Mouse (Mus musculus) forebrain, embryonic 12.5 days (tissue): ENCODE results near the gene Dedd. TPM values are rescaled to one million over a fixed set of nuclear protein-coding genes. Genes with fewer than 3 reads are reported as not detected.

Source experiments
- ATAC-seq: fragments of 200-750 bp; cut with Nextera tagmentation; 2 replicates; pipeline ENCODE4 v1.8.0; 2017; ENCODE audit warnings: moderate TSS enrichment; ENCODE audit not compliant: low FRiP score
- H3K27ac ChIP-seq: fragments of 300-500 bp; sonication (generic); 2 replicates; pipeline ENCODE4 v1.5.1; 2016; ENCODE audit warnings: mild to moderate bottlenecking
- H3K27me3 ChIP-seq: fragments of 300-500 bp; sonication (generic); 2 replicates; pipeline ENCODE4 v1.6.1; 2016; ENCODE audit warnings: mild to moderate bottlenecking
- H3K36me3 ChIP-seq: fragments of 300-500 bp; sonication (generic); replicated peaks from 2 replicates; pipeline ENCODE4 v1.6.1; 2016; ENCODE audit warnings: mild to moderate bottlenecking
- H3K4me1 ChIP-seq: fragments of 300-500 bp; sonication (generic); 2 replicates; pipeline ENCODE4 v1.6.1; 2016
- H3K4me2 ChIP-seq: fragments of 300-500 bp; sonication (generic); 2 replicates; pipeline ENCODE4 v1.6.1; 2016; ENCODE audit warnings: mild to moderate bottlenecking, moderate library complexity
- H3K4me3 ChIP-seq: fragments of 300-500 bp; sonication (generic); replicated peaks from 2 replicates; pipeline ENCODE4 v1.5.1; 2016; ENCODE audit warnings: mild to moderate bottlenecking
- H3K9ac ChIP-seq: fragments of 300-500 bp; sonication (generic); 2 replicates; pipeline ENCODE4 v1.6.1; 2016; ENCODE audit warnings: mild to moderate bottlenecking
- H3K9me3 ChIP-seq: fragments of 300-500 bp; sonication (generic); 2 replicates; pipeline ENCODE4 v1.6.1; 2016
- WGBS: fragments of 180-500 bp; shearing (Covaris S2); methylation state at CpG from one replicate; pipeline ENCODE4 v1.1.7; 2016; 5-methylcytosine and 5-hydroxymethylcytosine counted together
- polyA plus RNA-seq: library from polyadenylated mRNA; unstranded; fragments of >200 nt; fragmentation: Nextera tagmentation; extraction: Ambion mirVana; gene quantifications from 2 replicates; pipeline ENCODE4 v1.2.1, GENCODE M21; 2016

Dedd gene
- polyA plus RNA-seq, result 48.5 and 51.0 TPM in 2 replicates

DNA sequence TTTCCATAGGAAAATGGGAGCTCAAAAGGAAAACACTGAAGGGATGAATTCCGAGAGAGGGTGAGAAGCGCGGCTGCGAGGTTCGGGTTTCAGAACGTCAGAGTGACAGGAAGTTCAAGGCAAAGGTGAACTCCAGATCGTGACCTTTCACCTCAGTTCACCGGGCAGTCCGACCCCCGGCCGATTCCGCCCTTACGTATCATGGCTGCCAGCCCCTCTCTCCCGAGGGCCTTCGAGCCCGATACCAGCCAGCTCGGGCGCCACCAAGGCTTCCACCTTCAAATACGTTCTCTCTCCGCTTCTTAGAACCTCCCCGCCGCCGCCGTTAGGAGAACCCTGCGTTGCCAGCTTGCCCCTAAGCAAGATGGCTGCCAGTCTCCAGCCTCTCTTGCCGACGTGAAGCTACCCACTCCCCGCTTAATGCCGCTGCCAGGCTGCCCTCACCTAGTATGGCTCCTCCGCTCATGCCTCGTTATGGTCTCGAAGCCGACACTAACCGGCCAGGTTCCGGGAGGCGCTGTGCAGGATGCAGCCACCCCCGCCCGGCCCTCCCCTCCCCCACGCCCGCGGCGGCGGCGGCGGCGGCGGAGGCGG is at the start of gene Dedd:
Dedd (plus strand) TSS at position 307 of the 594 bp plus-strand sequence.
- H3K27me3 ChIP-seq, result no peaks in the 10 kb centered on the region
- H3K4me1 ChIP-seq, result peaks cover 45% of the 10 kb centered on the region
- no peaks in the 10 kb centered on the region for H3K9me3 ChIP-seq
- H3K9ac ChIP-seq, result peak within 1 kb of the TSS; percentile 92
- 1% methylated on average over 41 of the region's 48 CpGs for WGBS
- H3K4me3 ChIP-seq, result peak within 1 kb of the TSS; percentile 76
- H3K36me3 ChIP-seq, result peaks cover 9% of the 10 kb centered on the region; the same call in 1 of the 2 replicates
- peak; percentile 96 for ATAC-seq
- H3K4me2 ChIP-seq, result peak within 1 kb of the TSS; percentile 85
- peak within 1 kb of the TSS; percentile 99 for H3K27ac ChIP-seq

DNA sequence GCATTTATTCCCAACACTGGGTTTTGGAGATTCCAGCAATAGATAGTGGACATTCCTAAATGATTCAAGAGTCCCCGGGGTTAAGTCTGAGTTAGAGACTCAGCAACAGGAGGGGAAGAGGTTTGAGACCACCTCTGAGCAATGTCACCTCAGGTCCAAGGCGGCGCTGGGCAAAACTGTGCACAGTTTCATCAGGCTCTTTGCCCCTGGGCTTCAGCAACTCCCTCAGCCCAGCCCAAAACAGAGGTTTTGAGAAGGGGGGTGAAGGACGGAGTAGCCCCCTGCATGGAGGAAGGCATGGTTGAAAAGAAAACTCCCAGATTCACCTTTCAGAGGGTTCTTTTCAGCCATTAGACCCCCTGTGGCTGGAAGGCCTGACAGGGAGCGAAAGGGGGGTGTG is 49.2 kb upstream of the Dedd start:
- peaks cover 63% of the 10 kb centered on the region for H3K36me3 ChIP-seq
- no peak overlapping the region for H3K27ac ChIP-seq
- no peak for ATAC-seq

DNA sequence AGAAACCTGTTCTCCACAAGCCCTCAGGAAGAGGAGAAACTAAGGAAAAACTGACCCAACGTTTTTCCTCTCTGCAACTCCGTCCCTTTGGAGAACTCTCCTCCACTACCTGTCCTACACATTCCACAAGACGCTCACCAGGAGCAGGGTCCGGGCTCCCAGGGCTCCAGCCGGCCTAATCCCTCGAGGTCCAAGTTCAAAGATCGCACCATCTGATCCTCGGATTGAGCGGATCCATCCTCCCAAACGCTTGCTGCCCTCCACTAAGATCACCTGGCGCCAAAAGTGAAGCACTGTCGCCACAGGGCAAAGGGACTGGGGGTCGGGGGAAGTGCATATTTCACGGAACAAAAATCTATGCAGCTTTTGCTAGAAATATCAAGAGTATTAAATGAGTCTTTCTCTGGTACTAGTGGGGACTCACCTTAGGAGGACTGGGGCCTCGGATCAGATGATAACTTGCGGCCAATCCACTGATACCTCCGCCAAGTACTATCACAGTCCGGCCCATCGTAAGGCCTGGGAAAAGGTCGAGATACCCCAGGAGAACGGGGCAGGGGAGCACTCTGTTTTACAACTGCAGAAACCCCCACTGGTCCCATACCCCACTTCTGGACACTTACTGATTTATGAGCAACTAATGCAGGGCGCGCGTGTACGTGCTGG is 48.6 kb upstream of the Dedd start:
- ATAC-seq, result peak; percentile 12; the same call in 1 of the 2 replicates

More for the DNA sequence above, 49.2 kb upstream of the Dedd start:
- Histone ChIP-seq H3K9me3 (no peaks in the 10 kb centered on the region), H3K9ac (peak overlapping the region; percentile 78), H3K27me3 (no peaks in the 10 kb centered on the region), H3K4me3 (peak overlapping the region; percentile 64), H3K4me2 (peak overlapping the region; percentile 90), H3K4me1 (peaks cover 23% of the 10 kb centered on the region)
- 62% methylated on average over 5 of the region's 5 CpGs for WGBS

DNA sequence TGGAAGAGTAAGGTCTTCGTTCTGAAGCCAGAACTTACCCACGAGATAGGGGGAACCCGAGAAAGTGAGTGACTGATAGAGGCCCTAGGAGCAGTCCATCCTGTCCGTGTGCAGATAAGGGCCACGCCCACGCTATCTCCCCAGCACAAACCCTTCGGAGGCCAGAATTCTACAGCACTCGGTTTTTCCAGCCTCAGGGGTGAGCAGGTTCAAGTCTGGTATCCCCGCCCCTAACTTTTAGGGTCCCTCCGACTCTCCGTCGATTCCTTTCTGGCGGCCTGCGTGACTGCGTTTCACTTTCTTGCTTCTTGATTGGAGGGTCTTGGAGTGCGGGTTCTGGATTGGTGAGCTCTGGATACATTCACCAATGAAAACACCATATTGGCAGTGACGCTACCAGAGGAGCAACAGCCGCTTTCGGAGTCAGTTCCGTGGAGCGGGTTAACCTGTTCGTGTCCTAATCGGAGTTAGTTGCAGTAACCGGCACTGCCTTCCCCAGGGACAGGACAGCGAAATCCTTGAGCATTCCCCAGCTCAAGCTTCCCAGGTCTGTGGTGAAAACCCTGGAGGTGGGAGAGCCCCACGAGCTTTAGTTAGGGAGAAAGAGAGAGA is 47.9 kb upstream of the Dedd start, which contains the start of gene Ppox:
Ppox (minus strand) TSS at position 271 of the 612 bp plus-strand sequence.
- peaks cover 63% of the 10 kb centered on the region for H3K36me3 ChIP-seq
- peak within 1 kb of the TSS; percentile 64 for H3K4me3 ChIP-seq
- peak; percentile 99 for ATAC-seq
- WGBS, result under 1% methylated on average over 26 of the region's 26 CpGs
- peak within 1 kb of the TSS; percentile 78 for H3K9ac ChIP-seq
- no peaks in the 10 kb centered on the region for H3K27me3 ChIP-seq
- no peaks in the 10 kb centered on the region for H3K9me3 ChIP-seq
- peak within 1 kb of the TSS; percentile 90 for H3K4me2 ChIP-seq
- H3K4me1 ChIP-seq, result peaks cover 31% of the 10 kb centered on the region
- H3K27ac ChIP-seq, result peak within 1 kb of the TSS; percentile 79

More for the DNA sequence above, 48.6 kb upstream of the Dedd start:
- Histone ChIP-seq H3K9me3 (no peaks in the 10 kb centered on the region), H3K4me2 (peak overlapping the region; percentile 90), H3K36me3 (peaks cover 63% of the 10 kb centered on the region), H3K27ac (0 out of 2 replicates have a peak overlapping the region, but pooled peaks have one; percentile 20), H3K9ac (peak overlapping the region; percentile 78), H3K4me3 (peak overlapping the region; percentile 64), H3K27me3 (no peaks in the 10 kb centered on the region), H3K4me1 (peaks cover 25% of the 10 kb centered on the region)
- WGBS, result under 1% methylated on average over 25 of the region's 25 CpGs

DNA sequence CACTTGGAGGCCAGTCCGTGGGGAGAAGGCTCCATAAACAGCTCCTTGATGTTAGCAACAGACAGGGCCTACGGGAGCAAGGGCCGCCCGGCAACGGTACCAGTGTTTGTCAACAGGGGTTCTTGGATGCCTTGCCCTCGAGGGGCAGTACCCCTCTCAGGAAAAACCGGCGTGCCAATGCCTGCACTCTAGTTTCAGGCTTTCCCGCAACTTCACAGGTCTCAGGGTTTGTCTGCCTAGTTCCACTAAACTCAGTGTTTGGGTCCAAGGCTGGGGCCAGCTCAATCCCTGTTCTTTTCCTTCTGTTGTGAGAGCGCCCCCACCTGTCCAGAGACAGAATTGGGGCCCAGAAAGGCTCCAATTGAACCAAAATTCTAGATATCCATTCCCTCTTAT is 47.4 kb upstream of the Dedd start:
- 0% methylated on average over 10 of the region's 10 CpGs for WGBS

DNA sequence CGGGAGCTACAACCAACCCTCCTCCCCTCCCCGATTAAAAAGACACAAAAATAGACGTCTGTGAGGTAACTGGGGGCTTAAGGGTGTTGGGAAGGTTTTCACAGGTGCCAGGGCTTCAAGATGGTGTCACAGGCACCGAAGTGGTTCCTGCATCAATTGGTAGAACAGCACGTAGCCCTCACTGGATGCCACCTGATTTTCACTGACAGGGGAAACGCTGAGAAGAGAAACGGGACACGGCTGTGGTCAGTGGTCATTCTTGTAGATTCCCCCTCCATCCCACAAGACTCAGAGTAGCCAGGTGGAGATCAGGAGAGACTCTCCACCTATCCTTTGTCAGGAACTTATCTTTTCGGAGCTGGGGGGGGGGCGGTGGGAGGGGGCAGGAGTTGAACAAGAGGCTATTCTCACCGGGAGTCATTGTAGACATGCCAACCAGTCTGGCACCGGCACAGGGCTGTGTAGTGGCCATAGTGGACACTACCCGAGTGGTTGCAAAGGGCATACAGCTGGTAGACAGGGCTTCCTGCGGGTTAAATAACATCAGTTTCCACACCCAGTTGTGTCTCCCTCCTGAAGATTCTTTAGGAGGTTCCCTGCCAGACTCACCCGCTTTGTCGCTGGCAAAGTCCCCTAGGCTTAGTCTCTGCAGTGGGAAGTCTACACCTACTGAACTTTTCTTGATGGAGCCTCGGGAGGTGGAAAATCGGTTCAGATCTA is 46.7 kb upstream of the Dedd start:
- no peak overlapping the region for H3K4me3 ChIP-seq
- no peaks in the 10 kb centered on the region for H3K9me3 ChIP-seq
- peaks cover 43% of the 10 kb centered on the region for H3K4me1 ChIP-seq
- H3K9ac ChIP-seq, result 0 out of 2 replicates have a peak overlapping the region, but pooled peaks have one; percentile 49
- WGBS, result 85% methylated on average over 18 of the region's 18 CpGs
- H3K27ac ChIP-seq, result no peak overlapping the region
- peaks cover 57% of the 10 kb centered on the region for H3K36me3 ChIP-seq
- ATAC-seq, result no peak
- H3K27me3 ChIP-seq, result no peaks in the 10 kb centered on the region
- peak overlapping the region; percentile 90 for H3K4me2 ChIP-seq

More for the DNA sequence above, 47.4 kb upstream of the Dedd start:
- no peaks in the 10 kb centered on the region for H3K9me3 ChIP-seq
- H3K4me3 ChIP-seq, result peak overlapping the region; percentile 64
- peak overlapping the region; percentile 90 for H3K4me2 ChIP-seq
- H3K4me1 ChIP-seq, result peaks cover 36% of the 10 kb centered on the region
- ATAC-seq, result peak; percentile 40
- H3K27me3 ChIP-seq, result no peaks in the 10 kb centered on the region
- peak overlapping the region; percentile 49 for H3K9ac ChIP-seq
- peaks cover 63% of the 10 kb centered on the region for H3K36me3 ChIP-seq
- peak overlapping the region; percentile 79 for H3K27ac ChIP-seq

DNA sequence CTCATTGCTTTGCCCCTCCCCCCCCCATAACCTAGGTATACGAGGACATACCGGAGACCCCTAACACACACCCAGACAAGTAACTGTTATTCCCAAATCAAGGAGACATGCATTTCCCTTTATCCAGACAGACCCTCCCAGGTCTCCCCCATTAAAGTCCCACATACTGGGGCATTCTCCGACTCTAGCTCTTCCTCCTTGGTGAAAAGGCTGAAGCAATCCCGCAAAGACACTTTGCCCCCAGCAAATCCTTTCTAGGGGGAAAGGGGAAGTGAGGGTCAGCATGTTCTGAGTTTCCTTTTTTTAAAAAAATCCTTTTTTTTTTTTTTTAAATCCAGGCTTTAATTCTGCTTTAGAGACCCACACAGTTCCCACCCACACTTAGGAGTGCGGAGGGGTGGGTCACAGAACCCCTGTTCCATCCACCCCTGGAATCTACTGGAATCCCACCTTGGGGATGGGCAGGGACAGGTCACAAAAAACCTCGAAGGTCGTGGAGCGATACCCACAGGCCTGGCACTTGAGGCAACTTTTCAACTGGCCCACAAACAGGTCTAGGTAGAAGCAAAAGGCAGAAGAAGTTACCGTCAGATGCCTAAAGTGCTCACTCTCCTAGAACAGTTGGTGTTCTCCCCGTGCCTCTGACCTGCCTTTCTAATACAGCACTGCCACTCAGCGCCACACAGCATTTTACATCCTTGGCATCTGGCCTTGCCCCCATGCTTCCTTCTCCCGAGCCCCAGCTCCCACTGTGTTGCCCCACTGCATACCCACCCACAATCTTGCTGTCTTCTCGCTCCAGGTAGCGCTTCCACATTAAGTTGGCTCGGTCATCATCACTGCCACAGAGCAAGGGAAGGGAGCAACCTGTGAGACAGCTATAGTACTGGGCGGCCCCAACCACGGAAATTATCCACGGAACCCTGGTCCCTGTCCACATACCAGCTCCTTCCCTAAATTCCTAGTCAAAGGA is 45.5 kb upstream of the Dedd start:
- Histone ChIP-seq H3K9me3 (no peaks in the 10 kb centered on the region), H3K36me3 (peaks cover 47% of the 10 kb centered on the region), H3K4me3 (no peak overlapping the region), H3K4me2 (no peak overlapping the region), H3K4me1 (peaks cover 50% of the 10 kb centered on the region), H3K27ac (no peak overlapping the region), H3K27me3 (no peaks in the 10 kb centered on the region), H3K9ac (no peak overlapping the region)
- no peak for ATAC-seq
- WGBS, result 92% methylated on average over 18 of the region's 18 CpGs

DNA sequence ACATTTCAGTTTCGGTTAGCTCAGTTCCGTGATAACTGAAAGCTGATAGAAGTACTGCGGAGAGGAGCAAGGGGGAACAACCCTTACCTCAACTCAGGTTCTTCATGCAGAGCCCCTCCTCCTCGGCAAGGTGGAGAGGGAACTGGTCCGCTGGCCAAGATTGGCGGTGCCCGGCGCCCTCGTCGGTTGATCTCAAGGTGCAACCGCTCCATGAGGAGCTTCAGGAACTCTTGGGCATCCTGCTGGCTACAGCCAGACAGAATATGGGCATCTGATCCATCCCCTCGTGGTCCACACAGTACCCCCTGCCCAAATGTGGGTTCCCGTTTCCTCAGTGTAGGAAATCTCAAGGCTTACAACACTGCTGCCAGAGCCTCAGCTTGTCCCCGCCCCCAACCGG is 44.5 kb upstream of the Dedd start:
- Histone ChIP-seq H3K9me3 (no peaks in the 10 kb centered on the region), H3K27me3 (no peaks in the 10 kb centered on the region), H3K9ac (no peak overlapping the region), H3K4me1 (peaks cover 49% of the 10 kb centered on the region), H3K4me2 (no peak overlapping the region), H3K27ac (no peak overlapping the region), H3K36me3 (peaks cover 53% of the 10 kb centered on the region), H3K4me3 (no peak overlapping the region)
- WGBS, result 90% methylated on average over 15 of the region's 15 CpGs
- no peak for ATAC-seq

DNA sequence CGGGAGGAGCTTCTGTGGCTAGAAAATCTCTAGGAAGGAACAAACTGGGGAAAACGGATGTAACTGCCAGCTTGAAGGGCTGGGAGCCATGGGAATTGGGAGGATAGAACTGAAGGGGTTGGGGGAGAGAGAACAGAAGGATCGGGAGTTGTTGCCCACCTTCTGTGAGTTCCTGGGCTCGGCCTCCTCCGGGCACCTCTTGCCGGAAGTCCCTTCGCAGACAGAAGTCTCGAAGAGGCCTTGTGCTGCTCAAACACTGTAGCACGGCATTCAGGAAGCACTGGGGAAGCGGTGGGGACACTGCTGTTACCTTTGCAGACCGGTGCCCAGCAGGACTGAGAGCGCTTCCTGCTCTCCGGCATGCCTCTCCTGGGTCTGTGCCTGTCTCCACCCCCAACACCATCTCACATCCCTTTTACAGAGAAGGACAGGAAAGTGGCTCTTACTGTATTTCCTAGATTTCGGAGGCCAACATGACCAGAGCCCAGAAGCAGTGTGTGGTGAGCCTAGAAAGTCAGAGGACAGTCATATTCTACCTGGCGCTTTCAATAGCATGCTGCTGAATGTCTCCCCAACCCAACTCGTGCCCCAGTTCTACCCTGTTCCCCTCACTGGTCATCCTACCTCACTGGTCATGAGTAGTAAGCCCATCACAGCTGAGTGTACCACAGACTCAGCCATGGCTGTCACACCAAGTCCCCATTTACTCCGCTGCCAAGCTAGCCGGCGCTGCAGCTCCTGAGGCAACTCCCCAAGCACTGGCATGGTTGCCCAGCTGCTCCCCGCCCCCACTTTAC is 43.7 kb upstream of the Dedd start:
- Histone ChIP-seq H3K4me1 (peaks cover 41% of the 10 kb centered on the region), H3K27me3 (no peaks in the 10 kb centered on the region), H3K9ac (0 out of 2 replicates have a peak overlapping the region, but pooled peaks have one; percentile 1), H3K27ac (no peak overlapping the region), H3K9me3 (no peaks in the 10 kb centered on the region), H3K4me3 (no peak overlapping the region), H3K36me3 (peaks cover 59% of the 10 kb centered on the region), H3K4me2 (no peak overlapping the region)
- no peak for ATAC-seq
- 89% methylated on average over 20 of the region's 20 CpGs for WGBS

DNA sequence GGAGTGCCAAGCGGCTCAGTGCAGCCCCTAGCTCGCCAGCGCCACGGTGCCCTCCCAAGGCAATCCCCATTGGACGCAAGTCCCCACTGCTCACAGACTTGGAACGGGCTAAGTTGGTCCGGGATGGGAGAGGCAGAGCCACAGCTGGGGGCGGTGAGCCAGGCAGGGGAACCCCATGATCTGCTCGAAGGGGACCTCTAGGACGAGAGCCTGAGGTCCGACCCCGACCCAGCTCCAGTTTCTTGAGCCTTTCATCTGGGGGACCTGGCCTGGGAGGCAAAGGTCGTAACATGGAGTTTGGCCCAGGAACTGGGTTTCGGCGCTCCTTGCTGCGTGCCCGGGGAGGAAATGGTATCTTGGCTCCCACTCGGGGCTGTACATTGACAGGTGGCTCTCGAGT is 42.4 kb upstream of the Dedd start:
- Histone ChIP-seq H3K27me3 (no peaks in the 10 kb centered on the region), H3K4me2 (peak overlapping the region; percentile 63), H3K36me3 (peaks cover 59% of the 10 kb centered on the region), H3K9ac (peak overlapping the region; percentile 97; the same call in 1 of the 2 replicates), H3K4me3 (peak overlapping the region; percentile 91), H3K27ac (no peak overlapping the region), H3K4me1 (peaks cover 36% of the 10 kb centered on the region), H3K9me3 (no peaks in the 10 kb centered on the region)
- WGBS, result 92% methylated on average over 19 of the region's 19 CpGs
- no peak for ATAC-seq
